Mouse (Mus musculus): Measurements from ENCODE around the gene Man1a. TPM values are rescaled to one million over a fixed set of nuclear protein-coding genes. Genes with fewer than 3 reads are reported as not detected.

Man1a gene
- 4.0 and 4.8 TPM in 2 replicates for polyA plus RNA-seq (2015; fragmentation: Nextera tagmentation; extraction: Ambion mirVana)

- Histone ChIP-seq H3K4me1 (peaks cover 18% of the 10 kb centered on the region; the same call in 1 of the 2 replicates), H3K27ac (no peak within 1 kb of the TSS), H3K4me3 (peak within 1 kb of the TSS; percentile 74), H3K4me2 (peak within 1 kb of the TSS; percentile 99), H3K27me3 (peaks cover 15% of the 10 kb centered on the region), H3K36me3 (no peaks in the 10 kb centered on the region), H3K9me3 (no peaks in the 10 kb centered on the region), H3K9ac (peak within 1 kb of the TSS; percentile 80)
- no peak for ATAC-seq (ENCODE audit: insufficient number of reproducible peaks, insufficient read depth, low FRiP score, low TSS enrichment, low read depth)
- WGBS: 11% methylated on average over 4 of the region's 4 CpGs
Measured at GRCm38 (mm10) chr10:54076420-54076819, at the start of gene Man1a. Gene Man1a (minus strand): TSS chr10:54076609.

- H3K27ac ChIP-seq: no peak overlapping the region
- H3K4me3 ChIP-seq: no peak overlapping the region
- 85% methylated on average over 4 of the region's 4 CpGs for WGBS
- no peaks in the 10 kb centered on the region for H3K9me3 ChIP-seq
- H3K9ac ChIP-seq: no peak overlapping the region
- H3K27me3 ChIP-seq: no peaks in the 10 kb centered on the region
- H3K4me1 ChIP-seq: no peaks in the 10 kb centered on the region
- ATAC-seq (ENCODE audit: insufficient number of reproducible peaks, insufficient read depth, low FRiP score, low TSS enrichment, low read depth): no peak
- no peaks in the 10 kb centered on the region for H3K36me3 ChIP-seq
- no peak overlapping the region for H3K4me2 ChIP-seq
Measured at GRCm38 (mm10) chr10:54121816-54122215, 45.4 kb upstream of the Man1a start.

- WGBS: 74% methylated on average over 2 of the region's 2 CpGs
- no peak overlapping the region for H3K4me3 ChIP-seq
- H3K9ac ChIP-seq: no peak overlapping the region
- ATAC-seq (ENCODE audit: insufficient number of reproducible peaks, insufficient read depth, low FRiP score, low TSS enrichment, low read depth): no peak
- H3K27me3 ChIP-seq: no peaks in the 10 kb centered on the region
- H3K27ac ChIP-seq: no peak overlapping the region
- H3K9me3 ChIP-seq: no peaks in the 10 kb centered on the region
- H3K4me2 ChIP-seq: no peak overlapping the region
- H3K36me3 ChIP-seq: no peaks in the 10 kb centered on the region
- H3K4me1 ChIP-seq: no peaks in the 10 kb centered on the region
Measured at GRCm38 (mm10) chr10:54120375-54120774, 44.0 kb upstream of the Man1a start.

DNA sequence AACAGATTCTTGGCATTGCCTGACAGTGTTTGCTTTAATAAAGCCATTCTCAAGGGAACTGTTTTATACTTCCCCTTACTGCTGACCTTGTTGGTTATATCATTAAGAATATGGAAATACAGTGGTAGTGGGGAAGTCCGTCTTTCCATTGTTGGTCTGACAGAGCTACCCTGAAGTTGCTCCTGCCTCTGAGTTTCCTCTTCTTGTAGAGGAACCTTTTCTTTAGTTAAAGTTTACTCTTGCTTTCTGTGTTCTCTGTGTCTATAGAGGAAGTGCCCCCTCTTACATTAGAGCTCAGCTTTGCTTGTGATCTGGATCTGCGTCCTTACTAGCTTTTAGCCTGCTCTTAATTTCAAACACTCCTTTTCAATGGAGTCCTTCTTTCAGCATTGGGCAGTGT, 42.9 kb upstream of the Man1a start:
- Histone ChIP-seq H3K4me1 (no peaks in the 10 kb centered on the region), H3K27ac (no peak overlapping the region), H3K9me3 (no peaks in the 10 kb centered on the region), H3K9ac (no peak overlapping the region), H3K4me3 (no peak overlapping the region), H3K4me2 (no peak overlapping the region), H3K27me3 (no peaks in the 10 kb centered on the region), H3K36me3 (no peaks in the 10 kb centered on the region)
- ATAC-seq (ENCODE audit: insufficient number of reproducible peaks, insufficient read depth, low FRiP score, low TSS enrichment, low read depth): no peak
- WGBS: 81% methylated on average over 2 of the region's 2 CpGs

DNA sequence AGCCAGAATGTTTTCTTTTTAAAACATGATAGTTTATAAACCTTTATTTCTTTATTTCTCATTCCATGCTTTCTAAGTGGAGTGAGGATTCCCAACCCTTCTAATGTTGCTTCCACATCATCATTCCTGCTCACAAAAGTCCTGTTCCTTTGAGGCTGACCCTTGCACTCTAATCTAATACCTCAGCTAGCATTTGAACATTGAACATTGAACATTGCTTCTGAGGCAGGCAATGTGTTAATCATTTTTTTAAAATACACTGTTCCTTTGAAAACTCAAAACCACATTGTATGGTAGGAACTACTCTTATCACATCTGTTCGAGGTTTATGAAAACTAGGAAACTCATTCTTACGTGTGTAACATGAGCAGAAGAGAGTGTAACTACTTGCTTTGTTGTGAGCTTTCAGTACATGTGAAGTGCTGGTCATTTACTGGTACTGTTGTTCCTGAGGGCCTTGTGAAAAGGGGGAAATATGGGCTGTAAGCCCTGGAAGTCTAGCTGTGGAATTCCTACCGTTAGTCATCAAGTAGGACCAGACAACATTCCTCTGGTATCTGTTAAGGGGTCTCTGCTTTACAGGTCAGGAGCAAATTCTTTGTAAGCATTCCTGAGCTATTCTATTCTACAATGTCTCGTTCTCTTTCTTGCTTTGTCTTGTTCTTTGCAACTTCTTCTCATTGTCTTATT, 42.0 kb upstream of the Man1a start:
- Histone ChIP-seq H3K36me3 (no peaks in the 10 kb centered on the region), H3K4me3 (no peak overlapping the region), H3K27ac (no peak overlapping the region), H3K9me3 (no peaks in the 10 kb centered on the region), H3K27me3 (no peaks in the 10 kb centered on the region), H3K4me1 (no peaks in the 10 kb centered on the region), H3K9ac (no peak overlapping the region), H3K4me2 (no peak overlapping the region)
- 55% methylated on average over 4 of the region's 4 CpGs for WGBS
- no peak for ATAC-seq (ENCODE audit: insufficient number of reproducible peaks, insufficient read depth, low FRiP score, low TSS enrichment, low read depth)

GRCm38 (mm10) chr10:54117763-54118162, 41.4 kb upstream of the Man1a start:
- Histone ChIP-seq H3K4me1 (no peaks in the 10 kb centered on the region), H3K9me3 (no peaks in the 10 kb centered on the region), H3K36me3 (no peaks in the 10 kb centered on the region), H3K9ac (no peak overlapping the region), H3K27ac (no peak overlapping the region), H3K27me3 (no peaks in the 10 kb centered on the region), H3K4me3 (no peak overlapping the region), H3K4me2 (no peak overlapping the region)
- no peak for ATAC-seq (ENCODE audit: insufficient number of reproducible peaks, insufficient read depth, low FRiP score, low TSS enrichment, low read depth)
- 44% methylated on average over 4 of the region's 4 CpGs for WGBS

- no peak overlapping the region for H3K9ac ChIP-seq
- ATAC-seq (ENCODE audit: insufficient number of reproducible peaks, insufficient read depth, low FRiP score, low TSS enrichment, low read depth): no peak; the same call in 1 of the 2 replicates
- 70% methylated on average over 4 of the region's 4 CpGs for WGBS
- no peaks in the 10 kb centered on the region for H3K27me3 ChIP-seq
- H3K4me2 ChIP-seq: no peak overlapping the region
- no peaks in the 10 kb centered on the region for H3K36me3 ChIP-seq
- no peak overlapping the region for H3K27ac ChIP-seq
- no peaks in the 10 kb centered on the region for H3K9me3 ChIP-seq
- H3K4me3 ChIP-seq: no peak overlapping the region
- H3K4me1 ChIP-seq: 0 out of 2 replicates have a peak, but pooled peaks cover 3% of the 10 kb centered on the region
Measured at GRCm38 (mm10) chr10:54103671-54104070, 27.3 kb upstream of the Man1a start.

- no peaks in the 10 kb centered on the region for H3K36me3 ChIP-seq
- H3K9ac ChIP-seq: no peak overlapping the region
- H3K27ac ChIP-seq: no peak overlapping the region
- H3K9me3 ChIP-seq: no peaks in the 10 kb centered on the region
- no peak for ATAC-seq (ENCODE audit: insufficient number of reproducible peaks, insufficient read depth, low FRiP score, low TSS enrichment, low read depth)
- H3K27me3 ChIP-seq: no peaks in the 10 kb centered on the region
- no peak overlapping the region for H3K4me3 ChIP-seq
- no peak overlapping the region for H3K4me2 ChIP-seq
- H3K4me1 ChIP-seq: no peaks in the 10 kb centered on the region
Measured at GRCm38 (mm10) chr10:54092081-54092480, 15.7 kb upstream of the Man1a start.

DNA sequence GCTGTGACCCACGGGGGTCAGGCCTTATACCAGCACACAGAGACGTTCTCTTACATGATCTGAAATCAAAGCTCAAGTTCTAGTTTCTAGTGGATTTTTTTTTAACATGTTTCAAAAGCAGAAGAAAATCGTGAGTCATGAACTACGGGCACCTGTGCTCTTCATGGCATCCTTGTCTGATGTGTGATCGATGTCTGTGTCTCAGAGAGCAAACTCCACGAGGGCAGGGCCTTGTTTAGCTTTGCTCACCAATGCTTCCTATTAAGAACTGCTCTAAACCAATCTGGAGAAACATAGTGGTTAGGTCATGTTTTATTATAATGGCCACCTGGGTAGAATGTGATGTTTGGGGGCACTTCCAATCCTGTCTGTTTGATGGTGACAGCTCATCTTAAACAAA, 13.5 kb upstream of the Man1a start:
- ATAC-seq (ENCODE audit: insufficient number of reproducible peaks, insufficient read depth, low FRiP score, low TSS enrichment, low read depth): no peak
- H3K36me3 ChIP-seq: no peaks in the 10 kb centered on the region
- no peaks in the 10 kb centered on the region for H3K27me3 ChIP-seq
- H3K4me1 ChIP-seq: no peaks in the 10 kb centered on the region
- no peak overlapping the region for H3K27ac ChIP-seq
- H3K4me3 ChIP-seq: no peak overlapping the region
- 90% methylated on average over 6 of the region's 6 CpGs for WGBS
- no peaks in the 10 kb centered on the region for H3K9me3 ChIP-seq
- H3K9ac ChIP-seq: no peak overlapping the region
- no peak overlapping the region for H3K4me2 ChIP-seq

- H3K27me3 ChIP-seq: no peaks in the 10 kb centered on the region
- 87% methylated on average over 3 of the region's 3 CpGs for WGBS
- no peak overlapping the region for H3K4me2 ChIP-seq
- no peak overlapping the region for H3K27ac ChIP-seq
- H3K4me1 ChIP-seq: no peaks in the 10 kb centered on the region
- no peaks in the 10 kb centered on the region for H3K36me3 ChIP-seq
- H3K4me3 ChIP-seq: no peak overlapping the region
- H3K9me3 ChIP-seq: no peaks in the 10 kb centered on the region
- ATAC-seq (ENCODE audit: insufficient number of reproducible peaks, insufficient read depth, low FRiP score, low TSS enrichment, low read depth): no peak
- H3K9ac ChIP-seq: no peak overlapping the region
Measured at GRCm38 (mm10) chr10:54087346-54087745, 10.9 kb upstream of the Man1a start.

GRCm38 (mm10) chr10:54085073-54085472, 8.7 kb upstream of the Man1a start:
- no peak overlapping the region for H3K9ac ChIP-seq
- 88% methylated on average over 2 of the region's 2 CpGs for WGBS
- H3K27ac ChIP-seq: no peak overlapping the region
- H3K4me3 ChIP-seq: no peak overlapping the region
- no peak overlapping the region for H3K4me2 ChIP-seq
- H3K36me3 ChIP-seq: no peaks in the 10 kb centered on the region
- H3K27me3 ChIP-seq: no peaks in the 10 kb centered on the region
- H3K4me1 ChIP-seq: no peaks in the 10 kb centered on the region
- no peaks in the 10 kb centered on the region for H3K9me3 ChIP-seq
- no peak for ATAC-seq (ENCODE audit: insufficient number of reproducible peaks, insufficient read depth, low FRiP score, low TSS enrichment, low read depth)

DNA sequence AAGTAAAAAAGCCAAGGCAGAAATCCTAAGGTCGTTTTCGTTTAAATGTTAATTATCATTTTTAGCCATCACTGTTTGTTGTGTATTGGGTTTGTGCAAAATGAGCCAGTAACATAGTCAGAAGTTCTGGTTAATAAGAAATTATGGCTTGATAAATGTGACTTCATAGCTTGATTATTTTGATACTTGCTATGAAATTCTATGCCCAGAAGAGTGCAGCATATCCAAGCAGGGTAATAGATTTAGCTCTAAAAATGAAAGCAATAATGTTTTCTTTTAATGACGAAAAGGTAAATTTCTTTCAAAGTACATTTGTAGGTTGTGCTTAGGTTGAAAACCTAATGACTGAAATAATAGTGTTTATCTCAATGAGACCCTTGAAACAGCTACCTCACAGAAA, 596 bp upstream of the Man1a start:
- 50% methylated on average over 3 of the region's 3 CpGs for WGBS
- no peak overlapping the region for H3K9ac ChIP-seq
- peaks cover 15% of the 10 kb centered on the region for H3K27me3 ChIP-seq
- no peak overlapping the region for H3K4me2 ChIP-seq
- H3K36me3 ChIP-seq: no peaks in the 10 kb centered on the region
- no peak overlapping the region for H3K27ac ChIP-seq
- no peak overlapping the region for H3K4me3 ChIP-seq
- H3K9me3 ChIP-seq: no peaks in the 10 kb centered on the region
- ATAC-seq (ENCODE audit: insufficient number of reproducible peaks, insufficient read depth, low FRiP score, low TSS enrichment, low read depth): no peak
- H3K4me1 ChIP-seq: peaks cover 18% of the 10 kb centered on the region; the same call in 1 of the 2 replicates
